Mouse (Mus musculus): ENCODE measurements around the gene Tmem238l. TPM values are rescaled to one million over a fixed set of nuclear protein-coding genes. Genes with fewer than 3 reads are reported as not detected.

The Tmem238l gene
- polyA plus RNA-seq, 2 experiments = not detected

DNA sequence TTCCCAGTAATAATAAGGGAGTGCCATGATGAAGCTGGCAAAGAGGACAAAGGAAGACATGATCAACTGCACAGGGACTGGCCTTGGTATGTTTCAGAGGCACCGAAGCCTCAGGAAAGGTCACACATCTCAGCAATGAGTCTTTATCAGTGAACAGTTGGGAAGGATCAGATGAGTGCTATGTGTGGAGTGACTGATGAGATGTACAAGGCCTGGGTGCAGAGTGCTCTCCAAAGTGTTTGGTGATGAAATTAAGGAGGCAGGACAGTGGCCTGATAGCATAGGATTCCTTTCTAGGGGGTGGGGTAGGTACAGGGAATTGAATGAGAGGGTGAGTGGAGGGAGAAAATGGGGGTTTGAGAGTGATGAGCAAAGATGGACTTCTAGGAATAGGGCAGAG lies 7.0 kb downstream of the Tmem238l start:
- no peaks in the 10 kb centered on the region for H3K4me1 ChIP-seq (ENCODE audit: control insufficient read depth, insufficient read depth, low read length)
- ATAC-seq (ENCODE audit: low FRiP score, low read depth) = no peak
- no peak overlapping the region for H3K4me2 ChIP-seq (replicated peaks; ENCODE audit: low read depth, low read length, severe bottlenecking)
- H3K4me3 ChIP-seq (replicated peaks; ENCODE audit: low read length) = no peak overlapping the region
- H3K27ac ChIP-seq (replicated peaks; ENCODE audit: low read depth, low read length) = no peak overlapping the region
- 89% methylated on average over 1 of the region's 1 CpGs for WGBS
- no peaks in the 10 kb centered on the region for H3K9me3 ChIP-seq (ENCODE audit: control insufficient read depth, low read length)
- H3K27me3 ChIP-seq (ENCODE audit: control insufficient read depth, insufficient read depth, low read length) = no peaks in the 10 kb centered on the region
- no peaks in the 10 kb centered on the region for H3K36me3 ChIP-seq (ENCODE audit: control insufficient read depth, insufficient read depth, low read length)
- DNase-seq (ENCODE audit: low spot score) = no peak
- TF ChIP-seq POLR2A (IDR thresholded peaks at IDR 0.05; ENCODE audit: borderline replicate concordance, extremely low read depth, insufficient read depth, insufficient read length) = no peak
- no peak overlapping the region for H3K9ac ChIP-seq (ENCODE audit: low read depth, low read length, severe bottlenecking)

- no peak for ATAC-seq (ENCODE audit: low FRiP score, low read depth)
- WGBS = 19% methylated on average over 7 of the region's 7 CpGs
Measured at GRCm38 (mm10) chr11:66966500-66967116, 10.2 kb downstream of the Tmem238l start.

DNA sequence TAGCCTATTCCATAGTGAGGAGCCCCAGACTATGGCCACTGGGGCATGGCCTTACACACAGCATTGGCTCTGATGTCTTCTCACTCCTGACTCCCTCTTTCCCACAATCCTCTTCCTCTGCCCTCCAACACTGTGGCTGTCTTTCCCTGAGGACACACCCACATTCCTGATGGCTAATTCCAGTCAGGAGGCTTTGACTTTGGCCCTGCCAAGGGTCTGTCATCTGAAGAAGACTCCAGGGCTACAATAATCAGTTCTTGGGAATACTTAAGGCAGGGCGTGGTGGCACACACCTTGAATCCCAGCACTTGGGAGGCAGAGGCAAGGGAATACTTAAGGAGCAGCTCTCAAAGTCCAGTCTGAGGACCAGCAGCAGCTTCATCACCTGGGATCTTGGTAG lies 12.1 kb downstream of the Tmem238l start:
- Histone ChIP-seq H3K4me2 (replicated peaks; ENCODE audit: low read depth, low read length, severe bottlenecking) (no peak overlapping the region), H3K9me3 (ENCODE audit: control insufficient read depth, low read length) (no peaks in the 10 kb centered on the region), H3K4me3 (replicated peaks; ENCODE audit: low read length) (no peak overlapping the region), H3K27ac (replicated peaks; ENCODE audit: low read depth, low read length) (no peak overlapping the region), H3K4me1 (ENCODE audit: control insufficient read depth, insufficient read depth, low read length) (no peaks in the 10 kb centered on the region), H3K9ac (ENCODE audit: low read depth, low read length, severe bottlenecking) (no peak overlapping the region), H3K36me3 (ENCODE audit: control insufficient read depth, insufficient read depth, low read length) (no peaks in the 10 kb centered on the region), H3K27me3 (ENCODE audit: control insufficient read depth, insufficient read depth, low read length) (no peaks in the 10 kb centered on the region)
- no peak for TF ChIP-seq POLR2A (IDR thresholded peaks at IDR 0.05; ENCODE audit: borderline replicate concordance, extremely low read depth, insufficient read depth, insufficient read length)
- ATAC-seq (ENCODE audit: low FRiP score, low read depth) = no peak
- 88% methylated on average over 1 of the region's 1 CpGs for WGBS
- DNase-seq (ENCODE audit: low spot score) = no peak

More at GRCm38 (mm10) chr11:66966500-66967116, 10.2 kb downstream of the Tmem238l start:
- Histone ChIP-seq H3K4me2 (replicated peaks; ENCODE audit: low read depth, low read length, severe bottlenecking) (no peak overlapping the region), H3K9ac (ENCODE audit: low read depth, low read length, severe bottlenecking) (no peak overlapping the region), H3K27me3 (ENCODE audit: control insufficient read depth, insufficient read depth, low read length) (no peaks in the 10 kb centered on the region), H3K27ac (replicated peaks; ENCODE audit: low read depth, low read length) (no peak overlapping the region), H3K36me3 (ENCODE audit: control insufficient read depth, insufficient read depth, low read length) (no peaks in the 10 kb centered on the region), H3K4me1 (ENCODE audit: control insufficient read depth, insufficient read depth, low read length) (no peaks in the 10 kb centered on the region), H3K4me3 (replicated peaks; ENCODE audit: low read length) (no peak overlapping the region), H3K9me3 (ENCODE audit: control insufficient read depth, low read length) (no peaks in the 10 kb centered on the region)
- no peak for TF ChIP-seq POLR2A (IDR thresholded peaks at IDR 0.05; ENCODE audit: borderline replicate concordance, extremely low read depth, insufficient read depth, insufficient read length)
- DNase-seq (ENCODE audit: low spot score) = no peak

DNA sequence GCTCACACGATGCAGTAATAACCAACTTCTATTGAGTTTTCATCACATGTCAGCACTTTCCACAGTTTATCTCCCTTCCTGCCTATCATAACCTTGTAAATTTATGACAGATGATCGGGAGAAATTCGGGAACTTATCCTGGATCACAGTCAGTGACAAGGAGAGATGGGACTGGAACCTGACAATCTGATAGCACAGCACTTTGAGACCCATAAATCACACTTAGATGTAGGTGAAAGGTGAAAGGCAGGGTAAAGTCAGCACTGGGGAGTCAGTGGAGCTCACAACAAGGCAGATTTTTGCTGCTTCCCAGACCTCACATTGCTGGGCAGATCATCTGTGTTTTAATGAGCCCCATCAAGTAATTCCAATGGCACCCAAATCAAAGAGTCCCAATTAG lies 17.1 kb downstream of the Tmem238l start:
- no peak overlapping the region for H3K4me3 ChIP-seq (replicated peaks; ENCODE audit: low read length)
- peaks cover 3% of the 10 kb centered on the region for H3K9me3 ChIP-seq (ENCODE audit: control insufficient read depth, low read length)
- no peak overlapping the region for H3K4me2 ChIP-seq (replicated peaks; ENCODE audit: low read depth, low read length, severe bottlenecking)
- H3K4me1 ChIP-seq (ENCODE audit: control insufficient read depth, insufficient read depth, low read length) = no peaks in the 10 kb centered on the region
- ATAC-seq (ENCODE audit: low FRiP score, low read depth) (no peak), DNase-seq (ENCODE audit: low spot score) (no peak)
- no peaks in the 10 kb centered on the region for H3K36me3 ChIP-seq (ENCODE audit: control insufficient read depth, insufficient read depth, low read length)
- H3K27me3 ChIP-seq (ENCODE audit: control insufficient read depth, insufficient read depth, low read length) = no peaks in the 10 kb centered on the region
- H3K27ac ChIP-seq (replicated peaks; ENCODE audit: low read depth, low read length) = no peak overlapping the region
- no peak for TF ChIP-seq POLR2A (IDR thresholded peaks at IDR 0.05; ENCODE audit: borderline replicate concordance, extremely low read depth, insufficient read depth, insufficient read length)
- no peak overlapping the region for H3K9ac ChIP-seq (ENCODE audit: low read depth, low read length, severe bottlenecking)
- 78% methylated on average over 3 of the region's 3 CpGs for WGBS

DNA sequence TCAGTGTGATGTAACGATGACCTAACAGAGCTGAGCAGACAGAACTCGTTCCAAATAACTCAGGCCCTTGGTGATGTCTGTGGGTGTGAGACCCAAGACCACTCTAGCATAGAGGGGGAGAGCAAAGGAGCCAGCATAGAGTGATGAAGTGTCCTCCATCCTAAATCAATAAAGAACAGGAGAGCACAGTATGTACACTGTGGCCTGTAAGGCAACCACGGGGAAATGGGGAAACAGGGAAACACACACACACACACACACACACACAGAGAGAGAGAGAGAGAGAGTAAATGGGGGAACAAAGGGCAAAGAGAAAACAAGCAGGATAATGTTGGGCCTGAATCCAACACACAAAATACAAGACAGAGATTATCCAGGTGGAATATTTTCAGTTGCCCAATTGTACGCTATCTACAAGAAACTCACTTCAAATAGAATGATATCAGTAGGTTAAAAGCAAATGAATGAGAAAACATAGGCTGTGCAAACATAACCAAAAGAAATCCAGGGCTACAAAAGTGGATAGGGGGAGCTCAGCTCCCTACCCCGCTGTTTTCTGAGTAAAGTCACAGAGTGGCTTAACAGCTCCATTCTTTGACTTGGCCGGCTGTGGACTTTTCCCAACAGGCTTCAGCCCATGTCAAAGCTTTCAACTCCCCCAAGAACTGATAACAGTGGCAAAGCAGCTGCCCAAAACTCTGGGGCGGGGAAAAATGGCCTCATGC lies 19.3 kb downstream of the Tmem238l start:
- Histone ChIP-seq H3K9ac (ENCODE audit: low read depth, low read length, severe bottlenecking) (no peak overlapping the region), H3K4me1 (ENCODE audit: control insufficient read depth, insufficient read depth, low read length) (no peaks in the 10 kb centered on the region), H3K36me3 (ENCODE audit: control insufficient read depth, insufficient read depth, low read length) (no peaks in the 10 kb centered on the region), H3K9me3 (ENCODE audit: control insufficient read depth, low read length) (peaks cover 3% of the 10 kb centered on the region), H3K4me2 (replicated peaks; ENCODE audit: low read depth, low read length, severe bottlenecking) (no peak overlapping the region), H3K27me3 (ENCODE audit: control insufficient read depth, insufficient read depth, low read length) (no peaks in the 10 kb centered on the region), H3K4me3 (replicated peaks; ENCODE audit: low read length) (no peak overlapping the region), H3K27ac (replicated peaks; ENCODE audit: low read depth, low read length) (no peak overlapping the region)
- no peak for ATAC-seq (ENCODE audit: low FRiP score, low read depth)
- 92% methylated on average over 7 of the region's 7 CpGs for WGBS
- TF ChIP-seq POLR2A (IDR thresholded peaks at IDR 0.05; ENCODE audit: borderline replicate concordance, extremely low read depth, insufficient read depth, insufficient read length) = no peak
- DNase-seq (ENCODE audit: low spot score) = no peak

All from limb, embryonic 14.5 days (tissue).